Mouse (Mus musculus) kidney, postnatal 0 days (tissue): ENCODE measurements around the gene Polr1a. TPM values are rescaled to one million over a fixed set of nuclear protein-coding genes. Genes with fewer than 3 reads are reported as not detected.

Experiments used
- ATAC-seq: fragments of 200-750 bp; cut with Nextera tagmentation; replicated peaks from 2 replicates; pipeline ENCODE4 v1.8.0; 2017; ENCODE audit warnings: low read depth, moderate number of reproducible peaks, moderate TSS enrichment, moderate library complexity; ENCODE audit not compliant: low FRiP score
- DNase-seq: peaks from one replicate; pipeline ENCODE4 v3.0.0-alpha.2; 2016; ENCODE audit warnings: low spot score
- H3K27ac ChIP-seq: fragments of 300-500 bp; sonication (generic); 2 replicates; pipeline ENCODE4 v1.5.1; 2014; ENCODE audit warnings: mild to moderate bottlenecking
- H3K27me3 ChIP-seq: fragments of 300-500 bp; sonication (generic); 2 replicates; pipeline ENCODE4 v1.6.1; 2014; ENCODE audit warnings: low read length, mixed read lengths; ENCODE audit not compliant: insufficient read depth
- H3K36me3 ChIP-seq: fragments of 300-500 bp; sonication (generic); 2 replicates; pipeline ENCODE4 v1.6.1; 2014; ENCODE audit warnings: low read length, mixed read lengths; ENCODE audit not compliant: insufficient read depth
- H3K4me1 ChIP-seq: fragments of 300-500 bp; sonication (generic); replicated peaks from 2 replicates; pipeline ENCODE4 v1.6.1; 2014; ENCODE audit warnings: antibody characterized with exemption, low read length, mixed read lengths; ENCODE audit not compliant: insufficient read depth
- H3K4me2 ChIP-seq: fragments of 300-500 bp; sonication (generic); 2 replicates; pipeline ENCODE4 v1.6.1; 2014; ENCODE audit warnings: mild to moderate bottlenecking, low read length, moderate library complexity, mixed read lengths
- H3K4me3 ChIP-seq: fragments of 300-500 bp; sonication (generic); replicated peaks from 2 replicates; pipeline ENCODE4 v1.5.1; 2014; ENCODE audit warnings: low read depth, low read length
- H3K9ac ChIP-seq: fragments of 300-500 bp; sonication (generic); 2 replicates; pipeline ENCODE4 v1.6.1; 2014; ENCODE audit warnings: low read depth, low read length
- H3K9me3 ChIP-seq: fragments of 300-500 bp; sonication (generic); replicated peaks from 2 replicates; pipeline ENCODE4 v1.6.1; 2016; ENCODE audit warnings: low read length, inconsistent platforms, mixed read lengths
- CTCF ChIP-seq: IDR thresholded peaks from 2 replicates; pipeline ENCODE4 v1.5.1; 2016; ENCODE audit warnings: antibody characterized with exemption, low read depth, mild to moderate bottlenecking, moderate library complexity
- WGBS: fragments of 180-500 bp; shearing (Covaris S2); extraction: QIAGEN DNeasy Blood & Tissue Kit; methylation state at CpG from one replicate; pipeline ENCODE4 v1.1.7; 2014; 5-methylcytosine and 5-hydroxymethylcytosine counted together
- polyA plus RNA-seq: library from polyadenylated mRNA; unstranded; fragments of >200 nt; fragmentation: Nextera tagmentation; extraction: Ambion mirVana; gene quantifications from 2 replicates; pipeline ENCODE4 v1.2.1, GENCODE M21; 2015

Gene Polr1a
- polyA plus RNA-seq, 1 experiment from 2014 or later: 17.5 TPM

DNA sequence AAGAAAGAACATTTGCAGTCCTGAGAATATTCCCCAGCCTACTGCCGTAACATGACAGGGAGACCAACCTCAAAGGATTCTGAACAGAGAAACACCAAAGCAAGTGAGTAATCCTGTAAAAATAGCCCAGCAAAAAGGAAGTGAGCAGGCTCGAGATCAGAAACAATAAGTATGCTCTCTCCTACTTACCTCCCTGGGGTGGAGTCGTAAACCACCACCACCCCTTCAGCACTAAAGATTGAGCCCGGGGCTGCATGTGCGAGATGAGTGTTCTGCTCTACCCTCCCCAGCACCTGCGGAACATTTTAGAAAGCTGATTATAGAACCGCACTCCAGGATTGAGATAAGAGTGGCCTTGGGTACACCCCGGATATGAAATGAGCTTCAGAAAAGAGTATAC, 71.3 kb downstream of the Polr1a start:
- Histone ChIP-seq H3K36me3 (peaks cover 29% of the 10 kb centered on the region; the same call in 1 of the 2 replicates), H3K9ac (no peak overlapping the region), H3K27me3 (no peaks in the 10 kb centered on the region), H3K4me1 (no peaks in the 10 kb centered on the region), H3K4me3 (no peak overlapping the region), H3K4me2 (no peak overlapping the region), H3K27ac (no peak overlapping the region), H3K9me3 (no peaks in the 10 kb centered on the region)
- DNase-seq: no peak
- no peak for ATAC-seq
- no peak for TF ChIP-seq CTCF
- WGBS: 82% methylated on average over 8 of the region's 8 CpGs

DNA sequence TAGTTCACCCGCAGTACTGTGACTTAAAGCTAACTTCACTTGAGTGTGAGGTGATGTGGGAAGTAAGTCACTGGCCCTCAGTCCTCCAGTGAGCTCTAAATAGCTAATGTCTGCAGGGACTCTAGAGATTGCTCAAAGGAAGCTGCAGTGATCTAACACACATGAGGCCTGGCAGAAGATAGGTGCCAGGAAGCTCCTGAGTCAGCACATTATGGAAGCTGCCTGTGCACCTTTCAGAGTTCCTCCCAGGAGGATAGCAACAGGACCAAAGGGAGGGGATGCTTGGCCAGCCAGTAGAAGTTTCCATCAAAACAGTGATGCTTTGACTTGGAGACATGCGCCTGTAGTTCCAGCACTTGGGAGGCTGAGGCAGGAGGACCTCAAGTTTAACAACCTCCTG, 71.7 kb downstream of the Polr1a start:
- H3K4me3 ChIP-seq: no peak overlapping the region
- H3K4me1 ChIP-seq: no peaks in the 10 kb centered on the region
- H3K27ac ChIP-seq: no peak overlapping the region
- no peak for TF ChIP-seq CTCF
- 92% methylated on average over 2 of the region's 2 CpGs for WGBS
- DNase-seq (no peak), ATAC-seq (no peak)
- peaks cover 25% of the 10 kb centered on the region; the same call in 1 of the 2 replicates for H3K36me3 ChIP-seq
- H3K9me3 ChIP-seq: no peaks in the 10 kb centered on the region
- H3K9ac ChIP-seq: no peak overlapping the region
- no peaks in the 10 kb centered on the region for H3K27me3 ChIP-seq
- no peak overlapping the region for H3K4me2 ChIP-seq

DNA sequence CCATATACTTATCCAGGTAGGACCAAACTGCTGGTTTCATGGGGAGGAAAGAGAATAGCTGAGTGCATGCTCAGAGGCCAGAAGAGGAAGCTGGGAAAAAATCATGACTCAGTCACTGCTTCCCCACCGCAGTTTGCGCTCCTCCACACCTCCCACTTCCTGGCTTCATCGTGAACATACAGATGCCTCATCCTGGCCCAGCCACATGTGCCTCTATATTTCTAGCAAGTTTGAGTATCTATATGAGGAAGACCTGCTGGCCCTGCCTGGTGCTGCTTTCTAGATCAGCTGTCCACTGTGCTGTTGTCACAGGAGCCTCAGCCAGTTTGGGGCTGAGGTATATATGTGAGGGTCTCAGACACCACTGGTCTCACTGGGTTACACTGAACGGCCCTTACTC, 72.6 kb downstream of the Polr1a start:
- no peak for ATAC-seq
- H3K4me2 ChIP-seq: no peak overlapping the region

DNA sequence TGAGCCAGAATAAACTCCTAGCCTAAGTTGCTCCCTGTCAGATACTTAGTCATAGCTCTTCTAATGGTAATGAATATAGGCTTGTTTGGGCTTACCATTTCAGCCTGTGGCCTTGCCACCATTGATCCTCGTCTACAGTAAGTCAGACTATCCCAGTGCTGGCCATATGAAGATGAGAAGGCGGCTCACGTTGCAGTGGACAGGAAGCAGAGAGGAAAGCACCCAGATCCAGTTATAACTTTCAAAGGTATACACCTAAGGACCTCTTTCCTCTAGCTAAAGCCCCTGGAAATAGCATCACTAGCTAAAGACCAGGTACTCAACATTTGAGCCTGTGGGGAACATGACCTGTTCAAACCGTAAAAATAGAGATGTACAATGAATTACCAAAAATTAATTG, 77.1 kb downstream of the Polr1a start:
- Histone ChIP-seq H3K36me3 (no peaks in the 10 kb centered on the region), H3K9me3 (no peaks in the 10 kb centered on the region), H3K9ac (no peak overlapping the region), H3K27me3 (no peaks in the 10 kb centered on the region), H3K4me2 (no peak overlapping the region), H3K27ac (no peak overlapping the region), H3K4me1 (0 out of 2 replicates have a peak, but pooled peaks cover 3% of the 10 kb centered on the region), H3K4me3 (no peak overlapping the region)
- DNase-seq (no peak), ATAC-seq (no peak)
- TF ChIP-seq CTCF: no peak
- WGBS: 78% methylated on average over 4 of the region's 4 CpGs

More for the DNA sequence above, 72.6 kb downstream of the Polr1a start:
- no peaks in the 10 kb centered on the region for H3K9me3 ChIP-seq
- H3K4me1 ChIP-seq: no peaks in the 10 kb centered on the region
- no peak for TF ChIP-seq CTCF
- no peak for DNase-seq
- peaks cover 18% of the 10 kb centered on the region; the same call in 1 of the 2 replicates for H3K36me3 ChIP-seq
- WGBS: 85% methylated on average over 4 of the region's 4 CpGs
- no peak overlapping the region for H3K9ac ChIP-seq
- H3K27me3 ChIP-seq: no peaks in the 10 kb centered on the region
- H3K4me3 ChIP-seq: no peak overlapping the region
- no peak overlapping the region for H3K27ac ChIP-seq

DNA sequence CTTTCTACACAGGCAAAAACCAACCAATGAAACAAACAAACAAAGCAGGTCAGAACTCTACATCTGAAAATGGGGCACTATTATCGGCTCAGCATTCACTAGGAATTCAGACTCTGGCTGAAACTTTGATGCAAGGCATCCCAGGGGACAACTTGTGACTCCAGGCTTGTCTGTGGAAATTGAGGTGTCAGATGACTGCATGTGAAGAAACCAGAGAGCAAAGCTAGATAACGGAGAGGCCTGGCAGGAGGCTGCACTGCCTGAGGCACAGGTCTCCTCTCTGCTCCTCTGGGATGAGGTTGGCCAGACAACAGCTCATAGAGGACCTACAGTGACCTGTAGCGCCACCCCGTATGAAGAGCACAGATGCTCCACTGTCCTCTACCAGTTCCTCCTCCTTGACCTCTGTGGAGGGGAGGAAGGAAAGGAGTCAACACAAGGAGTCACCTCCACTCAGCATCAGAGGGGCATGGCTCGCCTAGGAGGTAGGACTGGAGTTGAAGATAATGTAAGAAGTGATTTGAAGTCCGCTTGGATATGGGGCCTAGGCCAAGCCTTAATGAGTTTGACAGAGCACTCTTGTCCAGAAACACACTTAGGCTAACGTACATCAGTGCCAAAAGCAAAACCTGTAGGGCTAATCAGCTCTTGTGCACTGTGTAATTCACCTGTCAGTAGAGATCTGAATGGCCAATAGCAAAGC, 78.8 kb downstream of the Polr1a start:
- Histone ChIP-seq H3K27ac (no peak overlapping the region), H3K4me2 (no peak overlapping the region), H3K36me3 (no peaks in the 10 kb centered on the region), H3K27me3 (no peaks in the 10 kb centered on the region), H3K4me3 (no peak overlapping the region), H3K9ac (no peak overlapping the region), H3K4me1 (0 out of 2 replicates have a peak, but pooled peaks cover 3% of the 10 kb centered on the region), H3K9me3 (no peaks in the 10 kb centered on the region)
- ATAC-seq (no peak; the same call in 1 of the 2 replicates), DNase-seq (no peak)
- WGBS: 74% methylated on average over 7 of the region's 7 CpGs
- no peak for TF ChIP-seq CTCF

DNA sequence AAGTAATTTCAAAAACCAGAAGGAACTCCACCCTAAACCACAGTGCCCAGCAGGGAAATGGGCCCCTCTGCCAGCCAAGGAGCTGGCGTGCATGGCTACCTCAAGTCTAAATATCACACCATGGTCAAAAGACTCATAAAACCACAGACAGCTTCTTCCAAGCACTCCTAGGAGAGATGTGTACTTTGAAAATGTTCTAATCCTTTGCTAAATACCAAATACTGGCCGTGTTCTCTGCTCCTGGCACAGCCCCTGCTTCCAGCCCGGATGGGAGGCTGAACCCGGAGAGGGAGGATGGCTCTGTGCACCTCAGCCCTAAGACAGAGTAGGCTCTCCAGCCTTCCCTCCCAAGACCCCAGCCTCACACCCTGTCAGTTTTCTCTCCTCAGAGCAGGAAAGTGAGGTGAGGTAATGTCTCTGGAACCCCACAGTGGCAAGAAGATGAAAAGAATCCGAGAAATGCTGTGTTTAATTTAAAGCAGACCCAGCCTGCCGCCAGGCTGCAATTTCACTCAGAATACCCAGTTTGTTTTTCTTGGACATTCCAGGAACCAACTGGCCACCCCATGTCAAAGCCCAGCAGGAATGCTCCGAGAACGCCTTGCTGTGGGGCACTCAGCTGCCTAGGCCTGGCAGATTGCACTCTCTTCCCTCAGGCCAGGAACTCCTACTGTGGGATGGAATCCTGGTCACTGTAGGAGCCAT, 80.9 kb downstream of the Polr1a start:
- DNase-seq: peak; percentile 69

More for the DNA sequence above, 80.9 kb downstream of the Polr1a start:
- TF ChIP-seq CTCF: no peak
- Histone ChIP-seq H3K4me2 (no peak overlapping the region), H3K36me3 (no peaks in the 10 kb centered on the region), H3K9me3 (no peaks in the 10 kb centered on the region), H3K4me3 (no peak overlapping the region), H3K27ac (peak overlapping the region; percentile 60), H3K9ac (no peak overlapping the region), H3K27me3 (no peaks in the 10 kb centered on the region), H3K4me1 (0 out of 2 replicates have a peak, but pooled peaks cover 3% of the 10 kb centered on the region)
- WGBS: 25% methylated on average over 8 of the region's 8 CpGs
- ATAC-seq: peak; percentile 53; the same call in 1 of the 2 replicates
